ENCODE assay signal across 27 mouse cellular contexts in genomic region chr3:74778337-74778736, GRCm38 (mm10).
DNase-seq lines count a peak whose midpoint lies in the region; ATAC-seq and TF ChIP-seq lines count a peak whose summit lies in the region.
"Had no signal": no experiment of that assay in that cellular context is flagged by ENCODE, and none has a peak within 500 bp of the region (broad histone marks: within the 10 kb centered on the region; RNA-seq: fewer than 3 reads in every experiment).

No protein-coding gene starts in this region.

- 0 out of 2 replicates have a peak, but pooled peaks have one; percentile 42 for ATAC-seq in midbrain, embryonic 15.5 days (replicated peaks)
- ATAC-seq in midbrain, embryonic 11.5 days (ENCODE audit: low FRiP score) = no peak
- peak; percentile 50 for ATAC-seq in neural tube, embryonic 15.5 days (ENCODE audit: low FRiP score)
- ATAC-seq: CD4-positive, CD25-positive, alpha-beta regulatory T cell, adult 4 months; forebrain, embryonic 15.5 days had no signal

- H3K36me3 ChIP-seq in midbrain, embryonic 15.5 days (replicated peaks) = no peaks in the 10 kb centered on the region
- no peaks in the 10 kb centered on the region for H3K36me3 ChIP-seq in midbrain, embryonic 11.5 days (ENCODE audit: control insufficient read depth, insufficient read depth, low read length)
- no peaks in the 10 kb centered on the region for H3K36me3 ChIP-seq in neural tube, embryonic 15.5 days
- H3K36me3 ChIP-seq: embryonic facial prominence, embryonic 10.5 days; embryonic facial prominence, embryonic 13.5 days; forebrain, embryonic 12.5 days; forebrain, embryonic 15.5 days; heart, embryonic 12.5 days; heart, embryonic 15.5 days; hindbrain, embryonic 10.5 days; hindbrain, embryonic 15.5 days had no signal

- no peak overlapping the region for H3K27ac ChIP-seq in midbrain, embryonic 15.5 days
- no peak overlapping the region for H3K27ac ChIP-seq in midbrain, embryonic 11.5 days (ENCODE audit: low read depth, low read length)
- no peak overlapping the region for H3K27ac ChIP-seq in neural tube, embryonic 15.5 days (replicated peaks)
- H3K27ac ChIP-seq: embryonic facial prominence, embryonic 10.5 days; embryonic facial prominence, embryonic 13.5 days; forebrain, embryonic 12.5 days; forebrain, embryonic 15.5 days; heart, embryonic 15.5 days; hindbrain, embryonic 10.5 days; hindbrain, embryonic 15.5 days had no signal

- H3K9ac ChIP-seq in midbrain, embryonic 15.5 days = no peak overlapping the region
- no peak overlapping the region for H3K9ac ChIP-seq in midbrain, embryonic 11.5 days (ENCODE audit: low read length)
- no peak overlapping the region for H3K9ac ChIP-seq in neural tube, embryonic 15.5 days (replicated peaks)
- H3K9ac ChIP-seq: embryonic facial prominence, embryonic 13.5 days; forebrain, embryonic 12.5 days; forebrain, embryonic 15.5 days; heart, embryonic 12.5 days; heart, embryonic 15.5 days; hindbrain, embryonic 15.5 days had no signal

- no peak overlapping the region for H3K4me3 ChIP-seq in midbrain, embryonic 15.5 days
- no peak overlapping the region for H3K4me3 ChIP-seq in midbrain, embryonic 11.5 days (ENCODE audit: low read depth, low read length)
- H3K4me3 ChIP-seq in neural tube, embryonic 15.5 days (replicated peaks) = no peak overlapping the region
- H3K4me3 ChIP-seq: embryonic facial prominence, embryonic 10.5 days; embryonic facial prominence, embryonic 13.5 days; erythroblast, embryonic 14.5 days; forebrain, embryonic 12.5 days; forebrain, embryonic 15.5 days; heart, embryonic 12.5 days; heart, embryonic 15.5 days; hindbrain, embryonic 10.5 days; hindbrain, embryonic 15.5 days had no signal

- TF ChIP-seq POLR2A in brain, embryonic 14.5 days (IDR thresholded peaks at IDR 0.05; ENCODE audit: borderline replicate concordance, extremely low read depth, insufficient read depth, insufficient read length, poor library complexity, severe bottlenecking) = no peak

- WGBS in midbrain, embryonic 15.5 days = 80% methylated on average over 5 of the region's 5 CpGs
- WGBS in midbrain, embryonic 11.5 days = 94% methylated on average over 5 of the region's 5 CpGs
- 64% methylated on average over 5 of the region's 5 CpGs for WGBS in neural tube, embryonic 15.5 days

- DNase-seq in midbrain, embryonic 11.5 days (ENCODE audit: low spot score, missing footprints) = no peak
- peak; percentile 4 for DNase-seq in brain, embryonic 14.5 days (ENCODE audit: low read depth)
- peak; percentile 3 for DNase-seq in mesoderm, embryonic 11.5 days (ENCODE audit: low read depth, low spot score)
- no peak for DNase-seq in left cerebral cortex, adult 11 months (ENCODE audit: low spot score)
- DNase-seq: adrenal gland, adult 2 months; adrenal gland, postnatal 14 days; cerebellum, adult 11-12 months; cerebellum, adult 8-10 months; cerebellum, postnatal 10 days; cerebellum, postnatal 36 days; embryo, embryonic 11 days; gastrocnemius, postnatal 10 days; heart, adult 18-20 months; heart, postnatal 10 days; heart, postnatal 36 days had no signal

- TF ChIP-seq CTCF in brain, embryonic 14.5 days (IDR thresholded peaks at IDR 0.05; ENCODE audit: borderline replicate concordance, extremely low read depth, insufficient read depth, insufficient read length) = no peak

- no peaks in the 10 kb centered on the region for H3K9me3 ChIP-seq in midbrain, embryonic 15.5 days
- no peaks in the 10 kb centered on the region for H3K9me3 ChIP-seq in midbrain, embryonic 11.5 days (ENCODE audit: control insufficient read depth, low read length)
- no peaks in the 10 kb centered on the region for H3K9me3 ChIP-seq in neural tube, embryonic 15.5 days (replicated peaks)
- H3K9me3 ChIP-seq: embryonic facial prominence, embryonic 10.5 days; embryonic facial prominence, embryonic 13.5 days; forebrain, embryonic 12.5 days; forebrain, embryonic 15.5 days; heart, embryonic 12.5 days; heart, embryonic 15.5 days; hindbrain, embryonic 10.5 days; hindbrain, embryonic 15.5 days had no signal

- H3K4me1 ChIP-seq in midbrain, embryonic 15.5 days = no peaks in the 10 kb centered on the region
- no peaks in the 10 kb centered on the region for H3K4me1 ChIP-seq in midbrain, embryonic 11.5 days (ENCODE audit: control insufficient read depth, insufficient read depth, low read length)
- H3K4me1 ChIP-seq in neural tube, embryonic 15.5 days = no peaks in the 10 kb centered on the region
- H3K4me1 ChIP-seq: embryonic facial prominence, embryonic 10.5 days; embryonic facial prominence, embryonic 13.5 days; forebrain, embryonic 12.5 days; forebrain, embryonic 15.5 days; heart, embryonic 12.5 days; heart, embryonic 15.5 days; hindbrain, embryonic 10.5 days; hindbrain, embryonic 15.5 days had no signal

- H3K27me3 ChIP-seq in midbrain, embryonic 15.5 days (replicated peaks) = no peaks in the 10 kb centered on the region
- H3K27me3 ChIP-seq in midbrain, embryonic 11.5 days (ENCODE audit: control insufficient read depth, insufficient read depth, low read length) = no peaks in the 10 kb centered on the region
- no peaks in the 10 kb centered on the region for H3K27me3 ChIP-seq in neural tube, embryonic 15.5 days (replicated peaks)
- H3K27me3 ChIP-seq: embryonic facial prominence, embryonic 13.5 days; forebrain, embryonic 12.5 days; forebrain, embryonic 15.5 days; heart, embryonic 12.5 days; heart, embryonic 15.5 days; hindbrain, embryonic 15.5 days had no signal

- no peak overlapping the region for H3K4me2 ChIP-seq in midbrain, embryonic 15.5 days
- no peak overlapping the region for H3K4me2 ChIP-seq in midbrain, embryonic 11.5 days
- H3K4me2 ChIP-seq in neural tube, embryonic 15.5 days = no peak overlapping the region
- H3K4me2 ChIP-seq: embryonic facial prominence, embryonic 13.5 days; forebrain, embryonic 12.5 days; forebrain, embryonic 15.5 days; heart, embryonic 12.5 days; heart, embryonic 15.5 days; hindbrain, embryonic 15.5 days had no signal

Comparison
In these comparisons a context has a peak if more than half of its experiments do, and no peak if none do; other contexts are left out.
1. DNase-seq: peak in brain, embryonic 14.5 days (single experiment) and mesoderm, embryonic 11.5 days (single experiment); none in midbrain, embryonic 11.5 days (single experiment) and left cerebral cortex, adult 11 months (single experiment).